ENCODE assay signal across 15 mouse cellular contexts in genomic region chr11:106016440-106016839, GRCm38 (mm10). TPM values are rescaled to one million over a fixed set of nuclear protein-coding genes. Genes with fewer than 3 reads are reported as not detected.
"Had no signal": no experiment of that assay in that cellular context is flagged by ENCODE, and none has a peak within 500 bp of the region (broad histone marks: within the 10 kb centered on the region; RNA-seq: fewer than 3 reads in every experiment).

No protein-coding gene starts in this region.

- DNase-seq: liver, postnatal 0 days; lung, adult 2 months; lung, postnatal 14 days; lung, postnatal 36 days; right cerebral cortex, postnatal 25 days; thymus, adult 18-20 months; thymus, postnatal 14 days; thymus, postnatal 36 days had no signal

- ATAC-seq: liver, postnatal 0 days; lung, postnatal 0 days; midbrain, embryonic 13.5 days; midbrain, embryonic 15.5 days had no signal

RNA-seq across cellular contexts. Expression of gene Kcnh6, which starts 8.5 kb away (rescaled TPM):
- total RNA-seq: monocyte, adult 5-6 weeks had no signal

RNA-seq across cellular contexts. Expression of gene Ace3, which starts 22.0 kb away (rescaled TPM):
- total RNA-seq: megakaryocyte progenitor cell, adult 5-6 weeks; midbrain, postnatal 0 days; neutrophil, adult 5-6 weeks had no signal
